Comparison of ENCODE assay signal across 24 mouse cellular contexts in the genomic region with DNA sequence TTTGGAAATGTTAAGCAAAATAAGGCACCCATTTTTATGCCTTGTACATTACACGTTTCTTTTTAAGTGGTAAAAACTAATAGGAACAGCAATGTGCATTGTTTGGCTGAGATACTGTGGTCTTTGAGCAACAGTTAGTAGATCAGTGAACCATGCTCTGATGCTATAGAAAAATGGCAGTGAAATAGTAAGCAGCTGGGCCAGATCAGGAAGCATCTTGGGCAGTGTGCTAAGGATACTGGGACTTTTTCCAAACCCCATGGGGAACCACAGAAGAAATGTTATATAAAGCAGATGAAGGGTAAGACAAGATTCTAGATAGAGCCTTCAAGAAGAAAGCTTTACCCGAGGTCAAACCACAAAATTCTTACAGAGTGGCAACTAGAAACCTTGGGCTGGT.
"Had no signal": no experiment of that assay in that cellular context is flagged by ENCODE, and none has a peak within 500 bp of the region (broad histone marks: within the 10 kb centered on the region; RNA-seq: fewer than 3 reads in every experiment).

No protein-coding gene starts in this region.

- H3K36me3 ChIP-seq: heart, embryonic 10.5 days; heart, embryonic 12.5 days; hindbrain, embryonic 13.5 days; hindbrain, embryonic 15.5 days; intestine, embryonic 15.5 days; kidney, embryonic 15.5 days; limb, embryonic 10.5 days; limb, embryonic 12.5 days had no signal

- ATAC-seq: inflammation-experienced regulatory T-cells, adult 6 months; intestine, embryonic 15.5 days; intestine, postnatal 0 days had no signal

- H3K4me3 ChIP-seq: gastrocnemius, adult 2 months; heart, embryonic 10.5 days; heart, embryonic 12.5 days; hindbrain, embryonic 13.5 days; hindbrain, embryonic 15.5 days; intestine, embryonic 15.5 days; kidney, embryonic 15.5 days; layer of hippocampus, adult 2 months; left cerebral cortex, adult 2 months; limb, embryonic 10.5 days; limb, embryonic 12.5 days had no signal

- H3K9me3 ChIP-seq: heart, embryonic 10.5 days; heart, embryonic 12.5 days; hindbrain, embryonic 13.5 days; hindbrain, embryonic 15.5 days; intestine, embryonic 15.5 days; kidney, embryonic 15.5 days; limb, embryonic 10.5 days; limb, embryonic 12.5 days had no signal

- H3K9ac ChIP-seq: heart, embryonic 12.5 days; hindbrain, embryonic 13.5 days; hindbrain, embryonic 15.5 days; intestine, embryonic 15.5 days; kidney, embryonic 15.5 days; limb, embryonic 12.5 days had no signal

- H3K4me2 ChIP-seq: heart, embryonic 12.5 days; hindbrain, embryonic 13.5 days; hindbrain, embryonic 15.5 days; intestine, embryonic 15.5 days; kidney, embryonic 15.5 days; limb, embryonic 12.5 days had no signal

- H3K27ac ChIP-seq: gastrocnemius, adult 2 months; heart, embryonic 10.5 days; hindbrain, embryonic 13.5 days; hindbrain, embryonic 15.5 days; intestine, embryonic 15.5 days; kidney, embryonic 15.5 days; layer of hippocampus, adult 2 months; left cerebral cortex, adult 2 months; limb, embryonic 10.5 days; limb, embryonic 12.5 days had no signal

- DNase-seq: gastrocnemius, adult 2 months; gastrocnemius, postnatal 10 days; gastrocnemius, postnatal 25 days; heart, adult 18-20 months; heart, postnatal 10 days; heart, postnatal 4 days; kidney, adult 18-20 months; kidney, adult 8-10 months; kidney, postnatal 10 days; kidney, postnatal 25 days; kidney, postnatal 4 days; liver had no signal

- H3K4me1 ChIP-seq: heart, embryonic 10.5 days; heart, embryonic 12.5 days; hindbrain, embryonic 13.5 days; hindbrain, embryonic 15.5 days; intestine, embryonic 15.5 days; kidney, embryonic 15.5 days; limb, embryonic 10.5 days; limb, embryonic 12.5 days had no signal

- H3K27me3 ChIP-seq: heart, embryonic 12.5 days; hindbrain, embryonic 13.5 days; hindbrain, embryonic 15.5 days; intestine, embryonic 15.5 days; kidney, embryonic 15.5 days; limb, embryonic 12.5 days had no signal
